Mouse (Mus musculus) midbrain, postnatal 0 days (tissue): ENCODE measurements around the gene Nipsnap2. TPM values are rescaled to one million over a fixed set of nuclear protein-coding genes. Genes with fewer than 3 reads are reported as not detected.
"Not testable (repeated sequence)": the region's sequence is repeated elsewhere in the genome, so short reads cannot be mapped to it uniquely, and the experiment has no call there.

Experiments used
- ATAC-seq: fragments of 200-750 bp; cut with Nextera tagmentation; 2 replicates; pipeline ENCODE4 v1.8.0; 2017; ENCODE audit warnings: moderate number of reproducible peaks, mild to moderate bottlenecking, moderate TSS enrichment, moderate library complexity; ENCODE audit not compliant: low FRiP score
- DNase-seq: peaks from one replicate; pipeline ENCODE4 v3.0.0-alpha.2; 2015; ENCODE audit warnings: low spot score
- H3K27ac ChIP-seq: fragments of 300-500 bp; sonication (generic); 2 replicates; pipeline ENCODE4 v1.5.1; 2014; ENCODE audit warnings: low read depth, mild to moderate bottlenecking, low read length, mixed read lengths
- H3K27me3 ChIP-seq: fragments of 300-500 bp; sonication (generic); 2 replicates; pipeline ENCODE4 v1.6.1; 2014; ENCODE audit warnings: low read length, control low read depth, mixed read lengths; ENCODE audit not compliant: insufficient read depth
- H3K36me3 ChIP-seq: fragments of 300-500 bp; sonication (generic); 2 replicates; pipeline ENCODE4 v1.6.1; 2014; ENCODE audit warnings: low read length, control low read depth, mixed read lengths; ENCODE audit not compliant: insufficient read depth
- H3K4me1 ChIP-seq: fragments of 300-500 bp; sonication (generic); 2 replicates; pipeline ENCODE4 v1.6.1; 2014; ENCODE audit warnings: mild to moderate bottlenecking, control low read depth, antibody characterized with exemption, low read length, mixed read lengths; ENCODE audit not compliant: insufficient read depth
- H3K4me2 ChIP-seq: fragments of 300-500 bp; sonication (generic); 2 replicates; pipeline ENCODE4 v1.6.1; 2014; ENCODE audit warnings: low read depth, mild to moderate bottlenecking, low read length, mixed read lengths; ENCODE audit not compliant: poor library complexity, severe bottlenecking
- H3K4me3 ChIP-seq: fragments of 300-500 bp; sonication (generic); 2 replicates; pipeline ENCODE4 v1.5.1; 2014; ENCODE audit warnings: low read depth, mild to moderate bottlenecking, low read length, moderate library complexity
- H3K9ac ChIP-seq: fragments of 300-500 bp; sonication (generic); replicated peaks from 2 replicates; pipeline ENCODE4 v1.6.1; 2014; ENCODE audit warnings: mild to moderate bottlenecking, low read length, moderate library complexity, mixed read lengths; ENCODE audit not compliant: poor library complexity, severe bottlenecking
- H3K9me3 ChIP-seq: fragments of 300-500 bp; sonication (generic); 2 replicates; pipeline ENCODE4 v1.6.1; 2016; ENCODE audit warnings: low read length, control low read depth
- CTCF ChIP-seq: IDR thresholded peaks from 2 replicates; pipeline ENCODE4 v1.5.1; 2016; ENCODE audit warnings: antibody characterized with exemption, mild to moderate bottlenecking
- WGBS: fragments of 180-500 bp; shearing (Covaris S2); extraction: QIAGEN DNeasy Blood & Tissue Kit; methylation state at CpG from one replicate; pipeline ENCODE4 v1.1.7; 2014; 5-methylcytosine and 5-hydroxymethylcytosine counted together
- polyA plus RNA-seq: library from polyadenylated mRNA; unstranded; fragments of >200 nt; fragmentation: Nextera tagmentation; extraction: Ambion mirVana; gene quantifications from 2 replicates; pipeline ENCODE4 v1.2.1, GENCODE M21; 2015
- total RNA-seq: library from RNA; depleted of rRNA; stranded (reverse); fragments of >200 nt; gene quantifications from 2 replicates; pipeline ENCODE4 v1.2.3, GENCODE M21; 2014; rRNA removed

Gene Nipsnap2
- total and polyA plus RNA-seq, 2 experiments from 2014 or later = 79.0 to 109 TPM

- DNase-seq (peak; percentile 100), ATAC-seq (peak; percentile 99)
- H3K4me1 ChIP-seq = no peaks in the 10 kb centered on the region
- WGBS = under 1% methylated on average over 73 of the region's 73 CpGs
- no peaks in the 10 kb centered on the region for H3K27me3 ChIP-seq
- peak within 1 kb of the TSS; percentile 57 for H3K4me2 ChIP-seq
- H3K27ac ChIP-seq = peak within 1 kb of the TSS; percentile 98
- no peaks in the 10 kb centered on the region for H3K9me3 ChIP-seq
- TF ChIP-seq CTCF = peak; percentile 43
- peak within 1 kb of the TSS; percentile 89 for H3K9ac ChIP-seq
- H3K36me3 ChIP-seq = peaks cover 29% of the 10 kb centered on the region
- H3K4me3 ChIP-seq = peak within 1 kb of the TSS; percentile 96
These were observed 62.2 kb downstream of the Nipsnap2 start, which contains the start of gene Psph for GRCm38 (mm10) chr5:129786818-129787790. TSS of gene Psph (minus strand) at chr5:129787449.

GRCm38 (mm10) chr5:129787818-129788593, 63.1 kb downstream of the Nipsnap2 start:
- Histone ChIP-seq H3K9ac (peak overlapping the region; percentile 89), H3K9me3 (no peaks in the 10 kb centered on the region), H3K36me3 (peaks cover 35% of the 10 kb centered on the region), H3K27ac (peak overlapping the region; percentile 98), H3K4me1 (no peaks in the 10 kb centered on the region), H3K4me3 (peak overlapping the region; percentile 96), H3K4me2 (peak overlapping the region; percentile 57), H3K27me3 (no peaks in the 10 kb centered on the region)
- DNase-seq (no peak), ATAC-seq (no peak)
- WGBS = 14% methylated on average over 11 of the region's 11 CpGs
- no peak for TF ChIP-seq CTCF

DNA sequence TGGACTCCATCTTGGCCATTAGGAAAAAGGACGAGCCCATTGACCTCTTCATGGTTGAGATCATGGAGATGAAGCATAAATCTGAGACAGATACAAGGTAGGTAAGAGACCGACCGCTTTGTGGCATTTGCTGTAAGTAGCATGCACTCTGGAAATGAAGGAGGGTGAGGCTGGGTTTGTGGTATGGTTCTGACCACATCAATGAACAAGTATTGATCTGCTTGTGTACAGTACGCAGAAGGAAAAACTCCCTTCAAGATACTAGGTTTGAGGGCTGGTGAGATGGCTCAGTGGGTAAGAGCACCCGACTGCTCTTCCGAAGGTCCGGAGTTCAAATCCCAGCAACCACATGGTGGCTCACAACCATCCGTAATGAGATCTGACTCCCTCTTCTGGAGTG, 65.7 kb downstream of the Nipsnap2 start:
- H3K27me3 ChIP-seq, H3K4me2 ChIP-seq, ATAC-seq, DNase-seq, H3K4me1 ChIP-seq, H3K27ac ChIP-seq, H3K9me3 ChIP-seq, H3K9ac ChIP-seq, H3K4me3 ChIP-seq: not testable (repeated sequence)
- 97% methylated on average over 7 of the region's 8 CpGs for WGBS
- H3K36me3 ChIP-seq = peaks cover 48% of the 10 kb centered on the region

Other genes with a start within 250 kb of the Nipsnap2 start
- 88.2 and 120 TPM in 2 replicates for gene Sfswap, start 223.8 kb upstream of the Nipsnap2 start, total RNA-seq
- 50.1 and 52.1 TPM in 2 replicates for gene Sfswap, start 223.8 kb upstream of the Nipsnap2 start, polyA plus RNA-seq
- 22.9 and 24.6 TPM in 2 replicates for gene Mmp17, start 140.9 kb upstream of the Nipsnap2 start, total RNA-seq
- 10.0 and 11.6 TPM in 2 replicates for gene Mmp17, start 140.9 kb upstream of the Nipsnap2 start, polyA plus RNA-seq
- gene Zfp11, start 55.0 kb upstream of the Nipsnap2 start, total RNA-seq = 5.1 and 5.3 TPM in 2 replicates
- 4.5 and 4.7 TPM in 2 replicates for gene Zfp11, start 55.0 kb upstream of the Nipsnap2 start, polyA plus RNA-seq
- gene Sept14, start 16.6 kb upstream of the Nipsnap2 start, total RNA-seq = not detected in 2 replicates
- gene Sept14, start 16.6 kb upstream of the Nipsnap2 start, polyA plus RNA-seq = not detected in 2 replicates
- gene Mrps17, start 9.6 kb upstream of the Nipsnap2 start, total RNA-seq = 124 and 163 TPM in 2 replicates
- gene Mrps17, start 9.6 kb upstream of the Nipsnap2 start, polyA plus RNA-seq = 161 and 176 TPM in 2 replicates
- gene Psph, start 62.4 kb downstream of the Nipsnap2 start, total RNA-seq = 18.5 and 33.1 TPM in 2 replicates
- gene Psph, start 62.4 kb downstream of the Nipsnap2 start, polyA plus RNA-seq = 40.3 and 42.0 TPM in 2 replicates
- 33.5 and 56.9 TPM in 2 replicates for gene Sumf2, start 121.9 kb downstream of the Nipsnap2 start, total RNA-seq
- gene Sumf2, start 121.9 kb downstream of the Nipsnap2 start, polyA plus RNA-seq = 24.5 and 26.8 TPM in 2 replicates
- gene Chchd2, start 162.4 kb downstream of the Nipsnap2 start, total RNA-seq = 742 and 901 TPM in 2 replicates
- 693 and 752 TPM in 2 replicates for gene Chchd2, start 162.4 kb downstream of the Nipsnap2 start, polyA plus RNA-seq
- 15.1 TPM in 2 replicates for gene Zbed5, start 170.7 kb downstream of the Nipsnap2 start, total RNA-seq
- gene Zbed5, start 170.7 kb downstream of the Nipsnap2 start, polyA plus RNA-seq = 10.7 and 10.9 TPM in 2 replicates
- 0.66 and 3.0 TPM in 2 replicates for gene Phkg1, start 173.5 kb downstream of the Nipsnap2 start, total RNA-seq
- 1.5 TPM in 2 replicates for gene Phkg1, start 173.5 kb downstream of the Nipsnap2 start, polyA plus RNA-seq
- gene Nupr1l, start 183.5 kb downstream of the Nipsnap2 start, total RNA-seq = 1.1 and 1.9 TPM in 2 replicates
- 5.2 and 5.8 TPM in 2 replicates for gene Nupr1l, start 183.5 kb downstream of the Nipsnap2 start, polyA plus RNA-seq
- 78.5 and 87.1 TPM in 2 replicates for gene Vkorc1l1, start 216.9 kb downstream of the Nipsnap2 start, total RNA-seq
- 21.0 and 22.8 TPM in 2 replicates for gene Vkorc1l1, start 216.9 kb downstream of the Nipsnap2 start, polyA plus RNA-seq